Mouse (Mus musculus) small intestine, adult 2 months (tissue): ENCODE measurements at regions not wholly inside any gene's neighbourhood (a gene's known extent, or its start where the extent isn't known, plus 50 kb on each side); places are given as distances from the start of the nearest gene placed in this dataset.

ENCODE experiments used
- H3K27ac ChIP-seq: fragments of 200-500 bp; 2 replicates; pipeline ENCODE4 v1.5.1; 2012; ENCODE audit warnings: low read depth, low read length, control low read depth, inconsistent platforms; ENCODE audit not compliant: insufficient read depth
- H3K27me3 ChIP-seq: fragments of 200-500 bp; 2 replicates; pipeline ENCODE4 v1.6.1; 2012; ENCODE audit warnings: mild to moderate bottlenecking, moderate library complexity, low read length, inconsistent platforms; ENCODE audit not compliant: control insufficient read depth, insufficient read depth
- H3K36me3 ChIP-seq: fragments of 200-500 bp; 2 replicates; pipeline ENCODE4 v1.6.1; 2012; ENCODE audit warnings: mild to moderate bottlenecking, low read length, control low read depth, inconsistent platforms; ENCODE audit not compliant: control insufficient read depth, insufficient read depth
- H3K4me1 ChIP-seq: fragments of 200-500 bp; 2 replicates; pipeline ENCODE4 v1.6.1; 2012; ENCODE audit warnings: low read length, inconsistent platforms, mixed read lengths; ENCODE audit not compliant: control insufficient read depth, insufficient read depth, insufficient read length
- H3K4me3 ChIP-seq: fragments of 200-500 bp; 2 replicates; pipeline ENCODE4 v1.5.1; 2012; ENCODE audit warnings: low read depth, mild to moderate bottlenecking, control low read depth, inconsistent platforms, low read length, moderate library complexity
- CTCF ChIP-seq: fragments of 200-500 bp; IDR thresholded peaks from 2 replicates; pipeline ENCODE4 v1.5.1; 2012; ENCODE audit warnings: low read depth, mild to moderate bottlenecking, control low read depth, inconsistent platforms, low read length, moderate library complexity, mixed read lengths; ENCODE audit not compliant: insufficient replicate concordance, insufficient read length; ENCODE audit errors: extremely low read depth
- POLR2A ChIP-seq: fragments of 200-500 bp; IDR thresholded peaks from 2 replicates; pipeline ENCODE4 v1.6.1; 2012; ENCODE audit warnings: low read depth, mild to moderate bottlenecking, control low read depth, inconsistent platforms, low read length, moderate library complexity
- WGBS: fragments of 180-500 bp; shearing (Covaris S2); methylation state at CpG from one replicate; pipeline ENCODE4 v1.1.7; 2018; 5-methylcytosine and 5-hydroxymethylcytosine counted together

GRCm38 (mm10) chr10:117909155-117909554, 63.3 kb upstream of the Rap1b start:
- Histone ChIP-seq H3K4me1 (no peaks in the 10 kb centered on the region), H3K27ac (no peak overlapping the region), H3K27me3 (no peaks in the 10 kb centered on the region), H3K4me3 (no peak overlapping the region), H3K36me3 (no peaks in the 10 kb centered on the region)
- TF ChIP-seq POLR2A (no peak), CTCF (no peak)
- WGBS, result 76% methylated on average over 4 of the region's 4 CpGs

- no peaks in the 10 kb centered on the region for H3K27me3 ChIP-seq
- no peaks in the 10 kb centered on the region for H3K4me1 ChIP-seq
- no peaks in the 10 kb centered on the region for H3K36me3 ChIP-seq
- H3K4me3 ChIP-seq, result no peak overlapping the region
- 60% methylated on average over 11 of the region's 11 CpGs for WGBS
- no peak overlapping the region for H3K27ac ChIP-seq
- no peak for TF ChIP-seq CTCF
- no peak for TF ChIP-seq POLR2A
These were observed 64.0 kb upstream of the Rap1b start for GRCm38 (mm10) chr10:117909811-117910239.

GRCm38 (mm10) chr10:117910426-117910825, 64.6 kb upstream of the Rap1b start:
- no peak overlapping the region for H3K4me3 ChIP-seq
- no peaks in the 10 kb centered on the region for H3K27me3 ChIP-seq
- H3K4me1 ChIP-seq, result no peaks in the 10 kb centered on the region
- no peaks in the 10 kb centered on the region for H3K36me3 ChIP-seq
- WGBS, result 72% methylated on average over 7 of the region's 7 CpGs
- no peak overlapping the region for H3K27ac ChIP-seq
- TF ChIP-seq CTCF (no peak), POLR2A (no peak)

GRCm38 (mm10) chr10:117915011-117915735, 69.3 kb upstream of the Rap1b start:
- Histone ChIP-seq H3K27ac (no peak overlapping the region), H3K27me3 (no peaks in the 10 kb centered on the region), H3K4me3 (no peak overlapping the region), H3K36me3 (no peaks in the 10 kb centered on the region), H3K4me1 (no peaks in the 10 kb centered on the region; the same call in 1 of the 2 replicates)
- TF ChIP-seq POLR2A (no peak), CTCF (no peak)
- 84% methylated on average over 4 of the region's 4 CpGs for WGBS

- Histone ChIP-seq H3K27me3 (no peaks in the 10 kb centered on the region), H3K27ac (no peak overlapping the region), H3K4me1 (no peaks in the 10 kb centered on the region; the same call in 1 of the 2 replicates), H3K4me3 (no peak overlapping the region), H3K36me3 (no peaks in the 10 kb centered on the region)
- TF ChIP-seq POLR2A (no peak), CTCF (no peak)
- 29% methylated on average over 7 of the region's 7 CpGs for WGBS
These were observed 70.4 kb upstream of the Rap1b start for GRCm38 (mm10) chr10:117916280-117916679.

GRCm38 (mm10) chr10:117917870-117918269, 72.0 kb upstream of the Rap1b start:
- Histone ChIP-seq H3K4me3 (no peak overlapping the region), H3K36me3 (no peaks in the 10 kb centered on the region), H3K4me1 (no peaks in the 10 kb centered on the region; the same call in 1 of the 2 replicates), H3K27me3 (no peaks in the 10 kb centered on the region), H3K27ac (no peak overlapping the region)
- WGBS, result 54% methylated on average over 2 of the region's 2 CpGs
- TF ChIP-seq POLR2A, result no peak
- no peak for TF ChIP-seq CTCF

GRCm38 (mm10) chr10:117918616-117919015, 72.8 kb upstream of the Rap1b start:
- Histone ChIP-seq H3K4me3 (no peak overlapping the region), H3K4me1 (no peaks in the 10 kb centered on the region; the same call in 1 of the 2 replicates), H3K27me3 (no peaks in the 10 kb centered on the region), H3K27ac (no peak overlapping the region), H3K36me3 (no peaks in the 10 kb centered on the region)
- no peak for TF ChIP-seq POLR2A
- TF ChIP-seq CTCF, result no peak
- WGBS, result 30% methylated on average over 8 of the region's 8 CpGs
